Mouse (Mus musculus) macrophage (primary cell): ENCODE data around the gene Eps8l3. TPM values are rescaled to one million over a fixed set of nuclear protein-coding genes. Genes with fewer than 3 reads are reported as not detected.
"Not testable (repeated sequence)": the region's sequence is repeated elsewhere in the genome, so short reads cannot be mapped to it uniquely, and the experiment has no call there.

ENCODE experiments used
- H3K27ac ChIP-seq: fragments of 350-480 bp; formaldehyde crosslinking; 2 replicates; pipeline ENCODE4 v1.9.0; 2021
- H3K36me3 ChIP-seq: fragments of 350-480 bp; formaldehyde crosslinking; 2 replicates; pipeline ENCODE4 v1.9.0; 2021; ENCODE audit errors: inconsistent target
- H3K4me3 ChIP-seq: fragments of 350-480 bp; formaldehyde crosslinking; 2 replicates; pipeline ENCODE4 v1.9.0; 2021; ENCODE audit errors: inconsistent target
- H3K79me2 ChIP-seq: fragments of 350-480 bp; formaldehyde crosslinking; 2 replicates; pipeline ENCODE4 v1.9.0; 2021; ENCODE audit errors: inconsistent target
- WGBS: methylation state at CpG from one replicate; pipeline ENCODE4 v1.1.7; 2026; ENCODE audit warnings: inconsistent platforms; ENCODE audit not compliant: missing documents; 5-methylcytosine and 5-hydroxymethylcytosine counted together
- polyA plus RNA-seq: library from polyadenylated mRNA; stranded (reverse); fragments of 250-400 nt; gene quantifications from 3 replicates; pipeline ENCODE4 v1.2.4, GENCODE M21; 2018; ENCODE audit warnings: inconsistent platforms

Eps8l3 gene
- polyA plus RNA-seq, 1 experiment from 2014 or later = not detected

- no peak overlapping the region for H3K27ac ChIP-seq
- H3K4me3 ChIP-seq = no peak overlapping the region
- WGBS = 91% methylated on average over 2 of the region's 2 CpGs
- H3K36me3 ChIP-seq = no peaks in the 10 kb centered on the region
- H3K79me2 ChIP-seq = no peaks in the 10 kb centered on the region
Measured at GRCm38 (mm10) chr3:107844499-107844898, 32.5 kb upstream of the Eps8l3 start.

- Histone ChIP-seq H3K79me2 (no peaks in the 10 kb centered on the region), H3K4me3 (no peak overlapping the region)
- WGBS = 33% methylated on average over 1 of the region's 1 CpGs
Measured at GRCm38 (mm10) chr3:107846175-107846574, 30.9 kb upstream of the Eps8l3 start.

GRCm38 (mm10) chr3:107846835-107847234 is 30.2 kb upstream of the Eps8l3 start:
- H3K27ac ChIP-seq = no peak overlapping the region
- no peaks in the 10 kb centered on the region for H3K79me2 ChIP-seq
- H3K4me3 ChIP-seq = no peak overlapping the region
- H3K36me3 ChIP-seq = no peaks in the 10 kb centered on the region
- 65% methylated on average over 3 of the region's 3 CpGs for WGBS

More at GRCm38 (mm10) chr3:107846175-107846574, 30.9 kb upstream of the Eps8l3 start:
- Histone ChIP-seq H3K36me3 (no peaks in the 10 kb centered on the region), H3K27ac (no peak overlapping the region)

GRCm38 (mm10) chr3:107848126-107848525 is 28.9 kb upstream of the Eps8l3 start:
- Histone ChIP-seq H3K27ac (no peak overlapping the region), H3K79me2 (no peaks in the 10 kb centered on the region), H3K4me3 (no peak overlapping the region), H3K36me3 (no peaks in the 10 kb centered on the region)
- 98% methylated on average over 4 of the region's 4 CpGs for WGBS

GRCm38 (mm10) chr3:107849000-107849692 is 27.9 kb upstream of the Eps8l3 start:
- WGBS = 52% methylated on average over 6 of the region's 6 CpGs
- Histone ChIP-seq H3K4me3 (no peak overlapping the region), H3K79me2 (no peaks in the 10 kb centered on the region), H3K36me3 (no peaks in the 10 kb centered on the region), H3K27ac (no peak overlapping the region)

GRCm38 (mm10) chr3:107849693-107850031 is 27.4 kb upstream of the Eps8l3 start:
- Histone ChIP-seq H3K36me3 (no peaks in the 10 kb centered on the region), H3K27ac (no peak overlapping the region), H3K79me2 (no peaks in the 10 kb centered on the region), H3K4me3 (no peak overlapping the region)
- 55% methylated on average over 2 of the region's 2 CpGs for WGBS

- no peak overlapping the region for H3K27ac ChIP-seq
- WGBS = 89% methylated on average over 9 of the region's 12 CpGs
- no peak overlapping the region for H3K4me3 ChIP-seq
- no peaks in the 10 kb centered on the region for H3K36me3 ChIP-seq
- H3K79me2 ChIP-seq = no peaks in the 10 kb centered on the region
Measured at GRCm38 (mm10) chr3:107850418-107851031, 26.5 kb upstream of the Eps8l3 start.

- Histone ChIP-seq H3K36me3 (no peaks in the 10 kb centered on the region), H3K79me2 (no peaks in the 10 kb centered on the region), H3K4me3 (no peak overlapping the region), H3K27ac (no peak overlapping the region)
- WGBS = 11% methylated on average over 7 of the region's 7 CpGs
Measured at GRCm38 (mm10) chr3:107852786-107853185, 24.2 kb upstream of the Eps8l3 start.

- Histone ChIP-seq H3K36me3 (no peaks in the 10 kb centered on the region), H3K27ac (no peak overlapping the region), H3K4me3 (no peak overlapping the region), H3K79me2 (no peaks in the 10 kb centered on the region)
- 55% methylated on average over 17 of the region's 17 CpGs for WGBS
Measured at GRCm38 (mm10) chr3:107853232-107854181, 23.5 kb upstream of the Eps8l3 start.

- Histone ChIP-seq H3K36me3 (no peaks in the 10 kb centered on the region), H3K79me2 (no peaks in the 10 kb centered on the region), H3K4me3 (no peak overlapping the region), H3K27ac (no peak overlapping the region)
- 95% methylated on average over 12 of the region's 13 CpGs for WGBS
Measured at GRCm38 (mm10) chr3:107855368-107855767, 21.7 kb upstream of the Eps8l3 start.

- 95% methylated on average over 6 of the region's 6 CpGs for WGBS
- Histone ChIP-seq H3K27ac (no peak overlapping the region), H3K4me3 (no peak overlapping the region), H3K36me3 (no peaks in the 10 kb centered on the region), H3K79me2 (no peaks in the 10 kb centered on the region)
Measured at GRCm38 (mm10) chr3:107857646-107858045, 19.4 kb upstream of the Eps8l3 start.

GRCm38 (mm10) chr3:107861483-107861882 is 15.5 kb upstream of the Eps8l3 start:
- WGBS = 91% methylated on average over 5 of the region's 5 CpGs
- not testable (repeated sequence) for H3K79me2 ChIP-seq, H3K36me3 ChIP-seq, H3K4me3 ChIP-seq, H3K27ac ChIP-seq

GRCm38 (mm10) chr3:107862471-107862870 is 14.6 kb upstream of the Eps8l3 start:
- H3K36me3 ChIP-seq = no peaks in the 10 kb centered on the region
- 39% methylated on average over 2 of the region's 2 CpGs for WGBS
- peak overlapping the region; percentile 43; the same call in 1 of the 2 replicates for H3K27ac ChIP-seq
- no peaks in the 10 kb centered on the region for H3K79me2 ChIP-seq
- no peak overlapping the region for H3K4me3 ChIP-seq

GRCm38 (mm10) chr3:107863471-107863870 is 13.6 kb upstream of the Eps8l3 start:
- no peak overlapping the region for H3K27ac ChIP-seq
- WGBS = 98% methylated on average over 5 of the region's 5 CpGs
- no peaks in the 10 kb centered on the region for H3K79me2 ChIP-seq
- no peaks in the 10 kb centered on the region for H3K36me3 ChIP-seq
- no peak overlapping the region for H3K4me3 ChIP-seq
